Mouse (Mus musculus) forebrain, embryonic 11.5 days (tissue): ENCODE measurements around the gene Opn4. TPM values are rescaled to one million over a fixed set of nuclear protein-coding genes. Genes with fewer than 3 reads are reported as not detected.

ENCODE experiments used
- ATAC-seq: fragments of 200-750 bp; cut with Nextera tagmentation; replicated peaks from 2 replicates; pipeline ENCODE4 v1.8.0; 2017; ENCODE audit warnings: moderate TSS enrichment; ENCODE audit not compliant: low FRiP score
- DNase-seq: peaks from one replicate; pipeline ENCODE4 v3.0.0-alpha.2; 2017; ENCODE audit warnings: low spot score
- H3K27ac ChIP-seq: fragments of 300-500 bp; sonication (generic); 2 replicates; pipeline ENCODE4 v1.5.1; 2014; ENCODE audit warnings: low read depth, low read length
- H3K27me3 ChIP-seq: fragments of 300-500 bp; sonication (generic); 2 replicates; pipeline ENCODE4 v1.6.1; 2014; ENCODE audit warnings: mild to moderate bottlenecking, low read length, mixed read lengths; ENCODE audit not compliant: control insufficient read depth, insufficient read depth
- H3K36me3 ChIP-seq: fragments of 300-500 bp; sonication (generic); 2 replicates; pipeline ENCODE4 v1.6.1; 2014; ENCODE audit warnings: mild to moderate bottlenecking, low read length, moderate library complexity, mixed read lengths; ENCODE audit not compliant: control insufficient read depth, insufficient read depth
- H3K4me1 ChIP-seq: fragments of 300-500 bp; sonication (generic); replicated peaks from 2 replicates; pipeline ENCODE4 v1.6.1; 2014; ENCODE audit warnings: low read length, mixed read lengths; ENCODE audit not compliant: control insufficient read depth, insufficient read depth
- H3K4me2 ChIP-seq: fragments of 300-500 bp; sonication (generic); 2 replicates; pipeline ENCODE4 v1.6.1; 2014; ENCODE audit warnings: low read depth, mild to moderate bottlenecking, low read length, moderate library complexity, mixed read lengths; ENCODE audit not compliant: severe bottlenecking
- H3K4me3 ChIP-seq: fragments of 300-500 bp; sonication (generic); 2 replicates; pipeline ENCODE4 v1.5.1; 2014; ENCODE audit warnings: low read depth, low read length
- H3K9ac ChIP-seq: fragments of 300-500 bp; sonication (generic); 2 replicates; pipeline ENCODE4 v1.6.1; 2014; ENCODE audit warnings: low read length
- H3K9me3 ChIP-seq: fragments of 300-500 bp; sonication (generic); 2 replicates; pipeline ENCODE4 v1.6.1; 2016; ENCODE audit warnings: low read length, mixed read lengths; ENCODE audit not compliant: control insufficient read depth
- WGBS: fragments of 180-500 bp; shearing (Covaris S2); extraction: QIAGEN DNeasy Blood & Tissue Kit; methylation state at CpG from one replicate; pipeline ENCODE4 v1.1.7; 2014; 5-methylcytosine and 5-hydroxymethylcytosine counted together
- polyA plus RNA-seq: library from polyadenylated mRNA; unstranded; fragments of >200 nt; fragmentation: Nextera tagmentation; extraction: Ambion mirVana; gene quantifications from 2 replicates; pipeline ENCODE4 v1.2.1, GENCODE M21; 2014

Opn4 gene
- polyA plus RNA-seq, 1 experiment from 2014 or later, result 0.12 TPM

GRCm38 (mm10) chr14:34564646-34565045 is 35.3 kb downstream of the Opn4 start:
- H3K36me3 ChIP-seq, result no peaks in the 10 kb centered on the region
- no peaks in the 10 kb centered on the region for H3K9me3 ChIP-seq
- no peak overlapping the region for H3K4me2 ChIP-seq
- H3K27me3 ChIP-seq, result no peaks in the 10 kb centered on the region; the same call in 1 of the 2 replicates
- H3K9ac ChIP-seq, result no peak overlapping the region
- no peak overlapping the region for H3K27ac ChIP-seq
- ATAC-seq (no peak), DNase-seq (no peak)
- H3K4me1 ChIP-seq, result no peaks in the 10 kb centered on the region
- no peak overlapping the region for H3K4me3 ChIP-seq
- 64% methylated on average over 5 of the region's 5 CpGs for WGBS

DNA sequence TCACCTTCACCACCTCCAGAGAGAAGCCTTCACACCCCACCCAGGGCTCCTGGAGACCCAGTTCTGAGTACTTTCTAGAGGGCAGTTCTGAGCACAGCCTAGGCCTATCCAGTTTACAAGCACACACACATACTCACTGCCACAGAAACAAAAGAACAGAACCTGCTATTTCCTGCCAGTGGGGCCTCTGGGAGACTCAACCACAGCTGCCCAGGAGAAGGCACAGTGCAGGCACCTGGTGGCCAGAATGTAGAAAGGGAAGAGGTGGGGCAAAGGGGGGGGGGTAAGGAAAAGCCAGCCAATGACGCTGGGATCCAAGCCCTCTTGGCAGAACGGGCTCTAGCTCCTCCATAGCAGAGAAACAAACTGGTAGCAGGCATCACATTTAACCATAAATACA is 37.5 kb downstream of the Opn4 start:
- Histone ChIP-seq H3K27me3 (no peaks in the 10 kb centered on the region), H3K36me3 (no peaks in the 10 kb centered on the region), H3K27ac (no peak overlapping the region), H3K9ac (no peak overlapping the region), H3K4me2 (no peak overlapping the region), H3K4me3 (no peak overlapping the region), H3K9me3 (no peaks in the 10 kb centered on the region), H3K4me1 (no peaks in the 10 kb centered on the region)
- ATAC-seq (no peak), DNase-seq (no peak)
- 25% methylated on average over 2 of the region's 2 CpGs for WGBS

GRCm38 (mm10) chr14:34561647-34562046 is 38.3 kb downstream of the Opn4 start:
- H3K36me3 ChIP-seq, result no peaks in the 10 kb centered on the region
- DNase-seq (no peak), ATAC-seq (no peak)
- no peak overlapping the region for H3K4me3 ChIP-seq
- 92% methylated on average over 8 of the region's 8 CpGs for WGBS
- no peaks in the 10 kb centered on the region for H3K27me3 ChIP-seq
- no peaks in the 10 kb centered on the region for H3K4me1 ChIP-seq
- H3K4me2 ChIP-seq, result no peak overlapping the region
- no peaks in the 10 kb centered on the region for H3K9me3 ChIP-seq
- no peak overlapping the region for H3K27ac ChIP-seq
- no peak overlapping the region for H3K9ac ChIP-seq

DNA sequence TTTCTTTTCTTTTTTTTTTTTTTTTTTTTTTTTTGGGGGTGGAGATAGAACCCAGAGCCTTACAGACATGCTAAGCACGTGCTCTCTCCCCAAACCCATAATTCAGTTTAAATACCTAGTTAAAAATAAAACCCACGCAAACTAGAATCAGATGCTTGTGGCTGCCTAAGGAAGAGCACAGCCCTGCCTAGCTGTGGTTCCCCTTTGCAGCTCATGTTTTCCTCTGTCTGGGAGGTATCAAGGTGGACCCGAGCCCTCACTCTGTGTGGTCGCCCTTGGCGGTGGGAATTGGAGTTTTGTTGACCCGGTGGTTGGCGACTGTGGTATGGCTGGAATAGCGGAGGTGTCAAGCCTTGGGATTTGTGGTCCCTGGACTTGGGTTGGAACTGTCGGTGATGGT is 41.0 kb downstream of the Opn4 start:
- no peak overlapping the region for H3K9ac ChIP-seq
- H3K27ac ChIP-seq, result no peak overlapping the region
- H3K4me1 ChIP-seq, result no peaks in the 10 kb centered on the region
- no peaks in the 10 kb centered on the region for H3K36me3 ChIP-seq
- H3K9me3 ChIP-seq, result no peaks in the 10 kb centered on the region
- ATAC-seq (no peak), DNase-seq (no peak)
- WGBS, result 91% methylated on average over 9 of the region's 9 CpGs
- no peak overlapping the region for H3K4me3 ChIP-seq
- H3K27me3 ChIP-seq, result no peaks in the 10 kb centered on the region
- no peak overlapping the region for H3K4me2 ChIP-seq

- no peak overlapping the region for H3K27ac ChIP-seq
- no peak overlapping the region for H3K4me3 ChIP-seq
- ATAC-seq, result no peak
Observed at GRCm38 (mm10) chr14:34555211-34555610, 44.7 kb downstream of the Opn4 start.

GRCm38 (mm10) chr14:34554047-34554446 is 45.9 kb downstream of the Opn4 start:
- Histone ChIP-seq H3K4me3 (no peak overlapping the region), H3K4me2 (no peak overlapping the region), H3K27me3 (no peaks in the 10 kb centered on the region), H3K27ac (no peak overlapping the region), H3K4me1 (no peaks in the 10 kb centered on the region), H3K9ac (no peak overlapping the region), H3K36me3 (no peaks in the 10 kb centered on the region), H3K9me3 (no peaks in the 10 kb centered on the region)
- no peak for ATAC-seq
- 75% methylated on average over 3 of the region's 3 CpGs for WGBS
- DNase-seq, result no peak

More at GRCm38 (mm10) chr14:34555211-34555610, 44.7 kb downstream of the Opn4 start:
- Histone ChIP-seq H3K4me1 (no peaks in the 10 kb centered on the region), H3K27me3 (no peaks in the 10 kb centered on the region), H3K4me2 (no peak overlapping the region), H3K36me3 (no peaks in the 10 kb centered on the region), H3K9me3 (no peaks in the 10 kb centered on the region), H3K9ac (no peak overlapping the region)
- 76% methylated on average over 13 of the region's 13 CpGs for WGBS
- no peak for DNase-seq

- Histone ChIP-seq H3K9me3 (no peaks in the 10 kb centered on the region), H3K4me3 (no peak overlapping the region), H3K4me1 (no peaks in the 10 kb centered on the region), H3K9ac (no peak overlapping the region), H3K4me2 (no peak overlapping the region), H3K27me3 (no peaks in the 10 kb centered on the region), H3K36me3 (no peaks in the 10 kb centered on the region), H3K27ac (no peak overlapping the region)
- no peak for ATAC-seq
- no peak for DNase-seq
- WGBS, result 85% methylated on average over 6 of the region's 6 CpGs
Observed at GRCm38 (mm10) chr14:34553470-34553869, 46.5 kb downstream of the Opn4 start.

DNA sequence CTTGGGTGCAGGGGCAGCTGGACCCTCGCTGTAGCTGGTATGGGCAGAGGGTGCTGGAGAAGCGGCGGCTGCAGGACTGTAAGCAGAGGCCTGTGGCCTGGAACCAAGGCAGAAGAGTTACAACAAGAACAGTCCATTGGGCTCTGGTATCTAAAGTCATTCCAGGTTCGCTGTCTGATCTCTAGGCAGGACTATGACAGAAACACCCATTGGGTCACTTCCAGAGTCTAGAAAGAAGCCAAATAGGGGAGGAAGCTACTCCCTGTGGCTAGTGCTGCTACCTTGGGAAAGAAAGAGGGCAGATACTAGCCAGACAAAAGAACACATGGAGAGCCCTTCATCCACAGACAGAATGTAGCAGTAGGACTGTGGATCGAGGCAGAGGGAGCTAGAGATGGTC is 47.7 kb downstream of the Opn4 start:
- 89% methylated on average over 5 of the region's 5 CpGs for WGBS
- no peak overlapping the region for H3K4me2 ChIP-seq
- no peak overlapping the region for H3K27ac ChIP-seq
- H3K9me3 ChIP-seq, result no peaks in the 10 kb centered on the region
- H3K27me3 ChIP-seq, result peaks cover 2% of the 10 kb centered on the region; the same call in 1 of the 2 replicates
- no peaks in the 10 kb centered on the region for H3K36me3 ChIP-seq
- 0 out of 2 replicates have a peak, but pooled peaks cover 2% of the 10 kb centered on the region for H3K4me1 ChIP-seq
- no peak overlapping the region for H3K4me3 ChIP-seq
- DNase-seq (no peak), ATAC-seq (no peak)
- H3K9ac ChIP-seq, result no peak overlapping the region

DNA sequence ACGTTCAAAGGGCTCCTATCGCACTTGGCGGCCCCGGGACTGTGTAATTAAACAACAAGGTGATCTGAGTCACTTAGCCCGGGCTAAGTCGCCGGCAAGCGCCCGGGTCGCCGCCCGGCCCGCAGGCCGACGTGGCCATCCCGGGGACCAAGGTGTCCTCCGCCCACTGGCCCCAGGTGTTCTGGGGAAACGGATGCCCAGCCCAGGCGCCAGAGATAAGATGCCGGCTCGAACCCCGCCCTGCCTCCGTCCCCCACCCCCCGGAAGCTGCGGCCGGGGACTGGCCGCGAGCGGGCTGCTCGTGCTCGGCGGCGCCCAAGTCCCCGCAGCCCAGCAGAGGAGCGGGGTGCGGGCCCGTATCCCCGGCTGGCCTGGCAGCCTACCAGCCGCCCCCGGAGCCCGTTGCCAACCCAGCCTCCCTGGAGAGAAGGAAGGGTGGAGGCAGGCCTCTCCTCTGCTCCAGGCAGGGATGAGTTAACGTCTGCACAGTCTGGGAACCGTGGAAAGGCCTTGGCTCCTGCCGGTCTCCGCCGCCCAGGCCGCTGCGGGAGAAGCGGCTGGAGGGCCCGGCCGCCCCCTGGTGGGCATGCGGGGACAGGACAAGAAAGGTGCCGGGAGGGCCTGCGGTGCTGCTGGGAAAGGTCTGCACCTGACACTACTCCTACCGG is 50.8 kb downstream of the Opn4 start:
- H3K4me1 ChIP-seq, result 0 out of 2 replicates have a peak, but pooled peaks cover 2% of the 10 kb centered on the region
- peaks cover 2% of the 10 kb centered on the region; the same call in 1 of the 2 replicates for H3K27me3 ChIP-seq
- H3K4me2 ChIP-seq, result peak overlapping the region; percentile 94
- peak overlapping the region; percentile 86 for H3K9ac ChIP-seq
- H3K4me3 ChIP-seq, result peak overlapping the region; percentile 72
- peak; percentile 95 for DNase-seq
- no peaks in the 10 kb centered on the region for H3K36me3 ChIP-seq
- H3K9me3 ChIP-seq, result no peaks in the 10 kb centered on the region
- peak; percentile 94 for ATAC-seq
- no peak overlapping the region; the same call in 1 of the 2 replicates for H3K27ac ChIP-seq
- under 1% methylated on average over 54 of the region's 55 CpGs for WGBS
